Mouse (Mus musculus) regulatory T cell (primary cell): Measurements from ENCODE around the gene Kmt2a.

Experiments
- in situ Hi-C: fragments of 300-600 bp; cut with MboI, MseI; formaldehyde crosslinking; loops from one replicate; pipeline ENCODE4 v1.15.1; 2025; ENCODE audit warnings: high pct_unique_total_duplicates

Kmt2a gene

DNA sequence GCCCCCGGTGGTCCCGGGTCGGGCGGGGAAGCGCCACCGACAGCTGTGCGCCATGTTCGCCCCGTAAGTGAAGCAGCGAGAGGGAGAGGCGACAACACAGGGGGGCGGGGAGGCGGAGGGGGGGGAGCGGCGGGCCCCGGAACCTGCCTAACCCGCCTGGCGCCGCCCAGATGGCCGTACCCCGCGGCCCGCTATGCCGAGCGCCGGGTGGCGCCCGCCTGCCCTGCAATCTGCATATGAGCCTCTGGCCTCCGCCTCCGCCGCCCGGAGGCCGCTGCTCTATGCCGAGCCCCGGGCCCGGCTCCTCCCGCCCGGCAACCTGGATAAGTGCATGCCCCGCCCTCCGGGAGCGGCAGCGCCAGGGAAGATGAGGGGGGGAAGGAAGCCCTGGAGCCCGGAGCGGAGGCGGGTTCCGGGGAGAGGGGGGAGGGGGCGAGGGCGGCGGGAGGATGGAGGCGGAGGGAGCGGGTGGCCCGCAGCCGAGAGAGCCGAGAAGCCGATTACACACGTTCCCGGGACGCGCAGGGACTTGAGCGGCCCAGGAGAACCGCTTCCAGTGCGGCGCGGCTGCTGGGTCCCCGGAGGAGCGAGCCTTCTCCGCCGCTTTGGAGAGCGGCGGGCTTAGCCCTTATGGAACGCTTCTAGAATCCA, at the start of gene Kmt2a:
TSS of gene Kmt2a (minus strand) at position 76 of the 651 bp plus-strand sequence.
- in situ Hi-C loops = no loop called here

- in situ Hi-C loops = loop anchor here (10.0 kb wide), 1 partner anchor 1373 kb away; no protein-coding TSS in a partner anchor
These were observed 40.4 kb upstream of the Kmt2a start for GRCm38 (mm10) chr9:44921543-44921942.

DNA sequence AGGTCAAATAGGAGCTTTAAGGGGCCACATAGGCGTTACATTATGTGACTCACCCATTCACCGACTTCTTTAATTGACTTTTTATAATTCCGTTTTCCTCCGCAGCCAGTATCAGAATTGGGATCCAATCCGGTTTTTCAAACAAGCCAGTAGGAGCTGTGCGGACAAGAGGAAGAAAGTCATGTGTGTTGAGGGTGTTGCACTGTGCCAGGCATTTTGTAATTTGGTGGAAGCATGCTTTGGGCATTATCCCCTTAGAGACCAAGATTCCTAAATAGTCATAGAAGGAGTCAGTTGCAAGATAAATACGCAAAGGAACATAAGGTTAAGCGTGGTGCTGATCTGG, 40.0 kb upstream of the Kmt2a start:
- in situ Hi-C loops = loop anchor here (10.0 kb wide), 1 partner anchor 1374 kb away; no protein-coding TSS in a partner anchor

- in situ Hi-C loops = loop anchor here (10.0 kb wide), 1 partner anchor 1374 kb away; no protein-coding TSS in a partner anchor
These were observed 39.5 kb upstream of the Kmt2a start, which contains the start of gene Atp5l for GRCm38 (mm10) chr9:44920374-44921122. TSS of gene Atp5l (minus strand) at chr9:44920742.

- in situ Hi-C loops = loop anchor here (5.0 to 10.0 kb wide), 2 partner anchors 62 to 1375 kb away; no protein-coding TSS in a partner anchor
These were observed 38.5 kb upstream of the Kmt2a start for GRCm38 (mm10) chr9:44919606-44920005.

- in situ Hi-C loops = loop anchor here (5.0 kb wide), 1 partner anchor 59 kb away; no protein-coding TSS in a partner anchor
These were observed 35.1 kb upstream of the Kmt2a start for GRCm38 (mm10) chr9:44916196-44916595.

GRCm38 (mm10) chr9:44914706-44915105, 33.6 kb upstream of the Kmt2a start:
- in situ Hi-C loops = loop anchor here (5.0 kb wide), 1 partner anchor 57 kb away; no protein-coding TSS in a partner anchor

DNA sequence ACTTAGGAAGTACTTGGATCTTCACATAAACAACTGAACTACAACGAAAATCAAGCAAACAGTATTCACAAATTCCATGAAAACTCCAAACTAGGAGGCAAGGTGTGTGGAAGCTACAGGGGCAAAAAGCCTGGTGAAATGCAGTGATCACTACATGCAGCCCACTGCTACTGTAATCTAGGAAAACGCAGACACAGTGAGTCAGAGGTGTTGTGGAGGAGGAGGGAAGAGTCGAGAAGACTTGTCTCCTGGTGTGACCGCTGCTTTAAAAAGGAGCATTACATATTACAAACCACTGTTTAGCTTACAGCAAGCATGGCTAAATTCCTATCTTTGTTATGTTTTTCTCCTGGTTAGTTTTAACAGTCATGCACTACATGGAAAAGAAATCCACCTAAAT, 30.3 kb upstream of the Kmt2a start:
- in situ Hi-C loops = no loop called here

DNA sequence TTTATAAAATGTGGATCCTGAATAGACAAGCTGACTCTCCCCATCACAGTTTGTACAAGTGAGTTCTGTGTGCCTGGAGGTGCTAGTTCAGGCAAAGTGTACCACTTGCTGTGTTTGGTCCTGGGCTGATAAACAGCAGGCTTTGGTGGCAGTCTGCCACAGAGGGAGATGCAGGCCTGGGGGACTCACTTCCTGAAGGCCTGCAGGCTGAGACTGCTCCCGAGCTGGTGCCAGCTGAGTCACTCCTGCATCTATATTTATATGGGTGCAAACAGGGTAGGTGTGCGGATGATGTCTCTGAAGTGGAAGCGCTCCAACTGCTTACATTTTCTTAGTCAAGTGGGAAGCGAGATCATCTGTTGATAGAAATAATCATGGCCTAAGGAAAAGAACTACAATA, 24.5 kb upstream of the Kmt2a start:
- in situ Hi-C loops = no loop called here

DNA sequence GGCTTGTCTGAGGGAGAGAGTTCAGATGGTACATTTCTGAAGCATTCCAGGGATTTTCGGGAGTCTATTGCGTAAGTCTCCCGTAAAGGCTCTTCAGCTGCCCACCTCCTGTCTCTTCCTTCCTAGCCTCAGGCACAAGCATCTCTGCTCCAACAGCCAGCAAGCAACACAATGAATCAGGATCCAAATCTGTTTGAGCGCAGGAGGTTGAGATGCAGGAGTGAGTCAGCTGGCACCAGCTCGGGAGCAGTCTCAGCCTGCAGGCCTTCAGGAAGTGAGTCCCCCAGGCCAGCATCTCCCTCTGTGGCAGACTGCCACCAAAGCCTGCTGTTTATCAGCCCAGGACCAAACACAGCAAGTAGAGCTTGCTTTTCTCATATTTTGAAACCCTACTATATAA, 23.9 kb upstream of the Kmt2a start:
- in situ Hi-C loops = no loop called here

DNA sequence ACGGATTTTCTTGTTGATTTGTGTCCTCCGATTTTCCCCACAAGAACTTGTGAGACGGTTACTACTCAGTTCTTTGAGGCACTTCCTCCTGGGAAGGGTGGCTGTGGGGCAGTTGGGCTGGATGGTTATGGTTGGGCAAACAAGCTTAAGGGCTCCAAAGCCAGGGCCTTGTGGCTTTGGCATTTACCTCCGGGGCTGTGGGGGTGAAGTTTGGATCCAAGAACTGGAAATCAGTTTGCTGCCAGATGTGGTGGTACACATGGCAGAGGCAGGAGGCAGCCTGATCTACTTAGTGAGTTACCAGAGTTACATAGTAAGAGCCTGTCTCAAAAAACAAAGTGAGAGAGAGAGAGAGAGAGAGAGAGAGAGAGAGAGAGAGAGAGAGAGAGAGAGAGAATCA, 22.8 kb upstream of the Kmt2a start:
- in situ Hi-C loops = no loop called here

- in situ Hi-C loops = no loop called here
These were observed 19.3 kb upstream of the Kmt2a start for GRCm38 (mm10) chr9:44900402-44900801.

DNA sequence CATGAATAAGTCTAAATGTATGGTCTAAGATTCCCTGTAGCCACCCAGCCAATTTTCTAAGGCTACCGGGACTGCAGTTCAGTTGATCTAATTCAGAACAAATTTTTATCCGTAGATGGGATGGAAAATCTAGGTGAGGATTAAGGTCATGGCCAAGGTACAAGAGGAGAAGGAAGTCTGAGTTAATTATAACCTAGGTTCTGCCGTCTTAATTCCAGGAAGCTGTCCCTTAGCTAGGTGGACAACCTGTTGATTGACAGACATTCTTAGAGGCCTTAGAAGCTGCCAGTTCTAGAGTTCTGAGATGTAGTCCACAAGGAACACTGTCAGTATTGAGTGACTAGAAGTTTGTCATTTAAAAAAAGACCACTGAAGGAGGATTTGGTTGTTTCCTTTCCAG, 18.6 kb upstream of the Kmt2a start:
- in situ Hi-C loops = no loop called here

DNA sequence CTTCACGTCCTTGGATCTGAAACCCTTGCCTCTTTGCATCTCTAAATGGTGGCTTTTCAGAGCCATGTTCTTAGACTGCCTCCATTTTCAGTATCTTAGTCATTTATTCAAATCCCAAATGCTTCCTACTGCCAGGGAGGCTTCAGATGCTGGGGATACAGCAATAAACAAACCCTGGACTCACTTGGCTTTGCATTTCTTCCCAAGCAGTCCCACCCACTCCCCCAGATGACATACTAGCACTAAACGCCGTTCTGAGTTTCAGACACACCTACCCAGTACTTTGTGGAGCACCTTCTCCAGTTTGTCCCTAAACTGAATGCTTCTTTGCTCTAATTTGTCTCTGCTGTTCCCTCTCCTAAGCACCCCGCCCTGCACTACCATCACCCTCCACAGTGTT, 15.9 kb upstream of the Kmt2a start:
- in situ Hi-C loops = no loop called here

DNA sequence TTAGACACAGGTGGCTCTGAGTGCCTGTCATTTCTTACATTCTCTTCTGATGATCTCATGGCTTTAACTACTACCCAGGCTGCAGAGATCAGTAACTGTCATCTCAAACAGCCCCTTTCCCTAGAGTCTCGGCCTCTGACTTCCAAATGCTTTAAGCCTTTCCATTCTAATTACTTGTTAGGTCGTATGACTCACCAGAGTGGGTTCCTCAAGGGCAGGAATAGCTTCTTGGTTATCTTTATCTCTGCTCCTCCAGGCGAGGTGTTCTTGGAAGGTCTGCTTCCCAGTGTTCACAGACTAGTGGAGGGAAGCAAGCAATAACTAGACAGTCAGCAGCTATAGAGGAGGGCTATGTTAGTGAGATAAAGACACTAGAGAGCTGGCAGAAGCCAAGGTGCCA, 11.6 kb upstream of the Kmt2a start:
- in situ Hi-C loops = no loop called here

DNA sequence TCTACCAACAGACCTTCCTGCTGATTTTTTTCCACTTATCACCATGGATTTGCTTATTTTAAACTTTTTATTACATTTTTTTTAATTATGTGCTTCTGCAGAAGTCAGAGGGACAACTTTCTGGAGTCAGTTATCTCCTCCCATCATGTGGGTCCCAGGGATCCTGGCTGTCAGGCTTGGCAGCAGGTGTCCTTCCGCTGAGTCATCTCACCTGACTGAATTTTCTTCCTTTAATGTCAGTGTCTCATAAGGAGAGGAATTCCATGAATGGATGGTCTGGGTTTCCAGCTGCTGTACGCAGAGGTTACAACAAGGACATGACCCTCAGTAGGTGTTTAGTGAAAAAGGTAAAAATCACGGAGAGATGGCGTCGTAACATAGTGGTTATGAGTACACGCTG, 10.1 kb upstream of the Kmt2a start:
- in situ Hi-C loops = no loop called here

DNA sequence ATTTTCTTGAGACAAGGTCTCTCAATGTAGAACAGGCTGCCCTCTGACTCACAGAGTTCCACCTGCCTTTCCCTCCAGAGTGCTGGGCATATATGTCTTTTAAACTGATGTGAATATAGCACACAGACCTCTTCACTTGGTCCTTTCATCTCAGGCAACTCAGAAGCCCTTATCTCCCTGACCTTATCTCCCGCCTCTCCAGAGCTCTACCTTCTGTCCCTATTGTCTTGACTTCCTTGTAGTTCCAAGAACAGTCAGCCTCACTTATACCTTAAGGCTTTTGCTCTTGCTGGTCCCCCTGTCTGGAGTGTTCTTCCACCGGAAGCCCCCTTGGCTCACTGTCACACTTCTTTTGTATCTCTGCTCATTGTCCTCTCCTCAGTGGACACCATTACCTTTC, 9.0 kb upstream of the Kmt2a start:
- in situ Hi-C loops = no loop called here

GRCm38 (mm10) chr9:44888114-44888624, 7.1 kb upstream of the Kmt2a start:
- in situ Hi-C loops = no loop called here

GRCm38 (mm10) chr9:44882981-44883569, 2.0 kb upstream of the Kmt2a start:
- in situ Hi-C loops = no loop called here

GRCm38 (mm10) chr9:44882436-44882980, 1.4 kb upstream of the Kmt2a start:
- in situ Hi-C loops = no loop called here

DNA sequence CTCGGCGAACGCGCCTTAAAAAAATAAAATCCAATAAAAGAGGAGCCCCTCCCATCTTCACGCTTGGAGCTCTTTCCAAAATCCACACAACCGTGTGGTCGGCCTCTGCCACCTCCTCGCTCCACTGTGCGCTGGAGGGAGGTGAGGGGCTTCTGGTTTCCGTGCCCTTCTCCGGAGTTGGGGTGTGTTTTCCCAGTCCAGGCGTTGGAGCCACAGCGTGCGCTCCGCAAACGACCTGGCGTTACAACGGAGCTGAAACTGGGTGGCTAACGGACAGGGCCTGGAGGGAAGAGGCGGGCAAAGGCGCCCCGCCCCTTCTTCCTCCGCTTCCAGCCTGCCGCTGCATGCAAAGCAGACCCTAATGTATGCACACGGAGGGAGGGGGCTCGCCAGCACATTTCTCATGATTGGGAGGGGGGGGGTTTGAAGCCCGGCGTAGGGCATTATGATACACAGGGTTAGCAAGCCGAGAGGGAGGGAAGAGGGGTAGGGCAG, 892 bp upstream of the Kmt2a start:
- in situ Hi-C loops = no loop called here
